Mouse (Mus musculus): ENCODE data around the gene Hs3st1. TPM values are rescaled to one million over a fixed set of nuclear protein-coding genes. Genes with fewer than 3 reads are reported as not detected.
A peak's percentile ranks its signal among the peaks of the same experiment; 100 is the strongest.

Hs3st1 gene
- total and polyA plus RNA-seq, 2 experiments from 2014 or later: 4.9 to 7.0 TPM

GRCm38 (mm10) chr5:39771680-39772348, 16.5 kb upstream of the Hs3st1 start:
- H3K4me3 ChIP-seq (ENCODE audit: low read depth, low read length): no peak overlapping the region
- no peaks in the 10 kb centered on the region for H3K36me3 ChIP-seq (replicated peaks; ENCODE audit: control insufficient read depth, insufficient read depth, low read length)
- 61% methylated on average over 5 of the region's 5 CpGs for WGBS
- TF ChIP-seq EP300 (IDR thresholded peaks at IDR 0.05; ENCODE audit: low read depth) (no peak), CTCF (IDR thresholded peaks at IDR 0.05; ENCODE audit: low read depth) (no peak)
- H3K4me1 ChIP-seq (ENCODE audit: control insufficient read depth, insufficient read depth): 0 out of 2 replicates have a peak, but pooled peaks cover under 1% of the 10 kb centered on the region
- H3K9me3 ChIP-seq (replicated peaks; ENCODE audit: control insufficient read depth, low read length): no peaks in the 10 kb centered on the region
- DNase-seq (ENCODE audit: low spot score) (no peak), ATAC-seq (ENCODE audit: insufficient read depth, low read depth) (no peak)
- no peak overlapping the region for H3K27ac ChIP-seq (ENCODE audit: low read depth)
- no peak overlapping the region for H3K9ac ChIP-seq (replicated peaks; ENCODE audit: low read depth, low read length)
- H3K4me2 ChIP-seq (ENCODE audit: low read depth, low read length): no peak overlapping the region
- H3K27me3 ChIP-seq (ENCODE audit: control insufficient read depth, insufficient read depth, low read length): no peaks in the 10 kb centered on the region

GRCm38 (mm10) chr5:39761682-39762456, 6.6 kb upstream of the Hs3st1 start:
- DNase-seq (ENCODE audit: low spot score) (peak; percentile 17), ATAC-seq (ENCODE audit: insufficient read depth, low read depth) (no peak)
- no peak overlapping the region for H3K4me2 ChIP-seq (ENCODE audit: low read depth, low read length)
- no peak overlapping the region for H3K27ac ChIP-seq (ENCODE audit: low read depth)
- H3K4me1 ChIP-seq (ENCODE audit: control insufficient read depth, insufficient read depth): no peaks in the 10 kb centered on the region
- H3K9me3 ChIP-seq (replicated peaks; ENCODE audit: control insufficient read depth, low read length): no peaks in the 10 kb centered on the region
- no peak overlapping the region for H3K4me3 ChIP-seq (ENCODE audit: low read depth, low read length)
- no peak overlapping the region for H3K9ac ChIP-seq (replicated peaks; ENCODE audit: low read depth, low read length)
- no peaks in the 10 kb centered on the region for H3K36me3 ChIP-seq (replicated peaks; ENCODE audit: control insufficient read depth, insufficient read depth, low read length)
- no peaks in the 10 kb centered on the region for H3K27me3 ChIP-seq (ENCODE audit: control insufficient read depth, insufficient read depth, low read length)
- TF ChIP-seq CTCF (IDR thresholded peaks at IDR 0.05; ENCODE audit: low read depth): no peak
- TF ChIP-seq EP300 (IDR thresholded peaks at IDR 0.05; ENCODE audit: low read depth): no peak
- WGBS: 62% methylated on average over 8 of the region's 8 CpGs

- peak; percentile 27; the same call in 1 of the 2 replicates for ATAC-seq (ENCODE audit: insufficient read depth, low read depth)
- no peaks in the 10 kb centered on the region for H3K27me3 ChIP-seq (ENCODE audit: control insufficient read depth, insufficient read depth, low read length)
Measured at GRCm38 (mm10) chr5:39758890-39759475, 3.7 kb upstream of the Hs3st1 start.

GRCm38 (mm10) chr5:39736843-39737242, 18.4 kb downstream of the Hs3st1 start:
- H3K4me1 ChIP-seq (ENCODE audit: control insufficient read depth, insufficient read depth): no peaks in the 10 kb centered on the region
- no peak for ATAC-seq (ENCODE audit: insufficient read depth, low read depth)
- H3K4me2 ChIP-seq (ENCODE audit: low read depth, low read length): no peak overlapping the region
- 65% methylated on average over 2 of the region's 2 CpGs for WGBS
- no peaks in the 10 kb centered on the region for H3K9me3 ChIP-seq (replicated peaks; ENCODE audit: control insufficient read depth, low read length)
- no peaks in the 10 kb centered on the region for H3K27me3 ChIP-seq (ENCODE audit: control insufficient read depth, insufficient read depth, low read length)
- H3K4me3 ChIP-seq (ENCODE audit: low read depth, low read length): no peak overlapping the region
- no peaks in the 10 kb centered on the region for H3K36me3 ChIP-seq (replicated peaks; ENCODE audit: control insufficient read depth, insufficient read depth, low read length)
- no peak for DNase-seq (ENCODE audit: low spot score)
- TF ChIP-seq CTCF (IDR thresholded peaks at IDR 0.05; ENCODE audit: low read depth) (no peak), EP300 (IDR thresholded peaks at IDR 0.05; ENCODE audit: low read depth) (no peak)
- no peak overlapping the region for H3K27ac ChIP-seq (ENCODE audit: low read depth)
- H3K9ac ChIP-seq (replicated peaks; ENCODE audit: low read depth, low read length): no peak overlapping the region

More at GRCm38 (mm10) chr5:39758890-39759475, 3.7 kb upstream of the Hs3st1 start:
- 0 out of 2 replicates have a peak, but pooled peaks have one; percentile 33 for TF ChIP-seq EP300 (IDR thresholded peaks at IDR 0.05; ENCODE audit: low read depth)
- no peak for TF ChIP-seq CTCF (IDR thresholded peaks at IDR 0.05; ENCODE audit: low read depth)
- no peak overlapping the region for H3K4me3 ChIP-seq (ENCODE audit: low read depth, low read length)
- peak; percentile 49 for DNase-seq (ENCODE audit: low spot score)
- H3K9ac ChIP-seq (replicated peaks; ENCODE audit: low read depth, low read length): no peak overlapping the region
- H3K9me3 ChIP-seq (replicated peaks; ENCODE audit: control insufficient read depth, low read length): no peaks in the 10 kb centered on the region
- no peaks in the 10 kb centered on the region for H3K4me1 ChIP-seq (ENCODE audit: control insufficient read depth, insufficient read depth)
- peak overlapping the region; percentile 28 for H3K27ac ChIP-seq (ENCODE audit: low read depth)
- 56% methylated on average over 2 of the region's 2 CpGs for WGBS
- no peak overlapping the region for H3K4me2 ChIP-seq (ENCODE audit: low read depth, low read length)
- H3K36me3 ChIP-seq (replicated peaks; ENCODE audit: control insufficient read depth, insufficient read depth, low read length): no peaks in the 10 kb centered on the region

- Histone ChIP-seq H3K4me3 (ENCODE audit: low read depth, low read length) (no peak overlapping the region), H3K27me3 (ENCODE audit: control insufficient read depth, insufficient read depth, low read length) (no peaks in the 10 kb centered on the region), H3K9me3 (replicated peaks; ENCODE audit: control insufficient read depth, low read length) (no peaks in the 10 kb centered on the region), H3K4me1 (ENCODE audit: control insufficient read depth, insufficient read depth) (no peaks in the 10 kb centered on the region), H3K4me2 (ENCODE audit: low read depth, low read length) (no peak overlapping the region), H3K9ac (replicated peaks; ENCODE audit: low read depth, low read length) (no peak overlapping the region), H3K27ac (ENCODE audit: low read depth) (no peak overlapping the region), H3K36me3 (replicated peaks; ENCODE audit: control insufficient read depth, insufficient read depth, low read length) (no peaks in the 10 kb centered on the region)
- DNase-seq (ENCODE audit: low spot score): no peak
- TF ChIP-seq CTCF (IDR thresholded peaks at IDR 0.05; ENCODE audit: low read depth) (no peak), EP300 (IDR thresholded peaks at IDR 0.05; ENCODE audit: low read depth) (no peak)
- no peak for ATAC-seq (ENCODE audit: insufficient read depth, low read depth)
- WGBS: 35% methylated on average over 1 of the region's 1 CpGs
Measured at GRCm38 (mm10) chr5:39733750-39734443, 21.4 kb downstream of the Hs3st1 start.
